Mouse (Mus musculus) CH12.LX (cell line): ENCODE measurements around the gene Dclk1. TPM values are rescaled to one million over a fixed set of nuclear protein-coding genes. Genes with fewer than 3 reads are reported as not detected.

Experiments used
- DNase-seq: peaks from one replicate; pipeline ENCODE4 v3.0.0-alpha.2; 2013; ENCODE audit errors: extremely low read depth
- H3K27ac ChIP-seq: 2 replicates; pipeline ENCODE4 v1.5.1; 2012; ENCODE audit warnings: low read depth, mild to moderate bottlenecking, control low read depth, moderate library complexity; ENCODE audit not compliant: insufficient read depth
- H3K27me3 ChIP-seq: replicated peaks from 2 replicates; pipeline ENCODE3; 2012; ENCODE audit warnings: inconsistent platforms
- H3K36me3 ChIP-seq, 2 experiments: replicated peaks in 1 of 2; 2 replicates each; pipeline versions ENCODE3 to v1.6.1; 2012; ENCODE audit warnings: inconsistent platforms in 1 of 2, low read length in 1 of 2, mild to moderate bottlenecking in 1 of 2, mixed read lengths in 1 of 2, moderate library complexity in 1 of 2; ENCODE audit not compliant: control insufficient read depth in 1 of 2, insufficient read depth in 1 of 2
- H3K4me1 ChIP-seq, 2 experiments: 2 replicates each; pipeline ENCODE4 v1.6.1; 2012; ENCODE audit warnings: inconsistent platforms in 1 of 2, moderate library complexity in 1 of 2; ENCODE audit not compliant: insufficient read depth in 2 of 2, control insufficient read depth in 1 of 2
- H3K4me2 ChIP-seq: 2 replicates; pipeline ENCODE4 v1.6.1; 2012; ENCODE audit warnings: low read depth, mild to moderate bottlenecking, control low read depth; ENCODE audit not compliant: poor library complexity, insufficient read depth, severe bottlenecking
- H3K4me3 ChIP-seq, 3 experiments: fragments of 150-350 bp in 1 of 3; sonication (generic) in 1 of 3; replicated peaks in 1 of 3; 2 replicates each; pipeline versions ENCODE3 to v1.5.1; 2011 to 2012; ENCODE audit warnings: low read depth in 2 of 3, low read length in 2 of 3, mild to moderate bottlenecking in 2 of 3, moderate library complexity in 2 of 3, control low read depth in 1 of 3, improper control_type of control experiment in 1 of 3, inconsistent platforms in 1 of 3, mixed read lengths in 1 of 3; ENCODE audit not compliant: poor library complexity in 1 of 3
- H3K79me2 ChIP-seq: replicated peaks from 2 replicates; pipeline ENCODE4 v1.6.1; 2012; ENCODE audit warnings: mild to moderate bottlenecking, moderate library complexity; ENCODE audit not compliant: control insufficient read depth, poor library complexity, insufficient read depth, severe bottlenecking; ENCODE audit errors: extremely low read depth
- H3K9ac ChIP-seq: 2 replicates; pipeline ENCODE4 v1.6.1; 2012; ENCODE audit warnings: low read depth, mild to moderate bottlenecking, control low read depth, moderate library complexity; ENCODE audit not compliant: insufficient read depth
- H3K9me3 ChIP-seq: replicated peaks from 2 replicates; pipeline ENCODE3; 2012; ENCODE audit warnings: low read length, inconsistent platforms, mixed read lengths
- ELF1 ChIP-seq: IDR thresholded peaks from 2 replicates; pipeline ENCODE4 v1.6.1; 2014; ENCODE audit warnings: low read depth, mild to moderate bottlenecking, inconsistent platforms, low read length, improper control_type of control experiment
- EP300 ChIP-seq: IDR thresholded peaks from 2 replicates; pipeline ENCODE4 v1.6.1; 2011; ENCODE audit warnings: low read length, improper control_type of control experiment
- ETS1 ChIP-seq: conservative IDR thresholded peaks from 2 replicates; pipeline ENCODE4 v1.6.1; 2012; ENCODE audit warnings: low read depth, mild to moderate bottlenecking, inconsistent platforms, low read length, improper control_type of control experiment, moderate library complexity
- HCFC1 ChIP-seq: IDR thresholded peaks from 2 replicates; pipeline ENCODE4 v1.6.1; 2012; ENCODE audit warnings: low read depth, mild to moderate bottlenecking, inconsistent platforms, low read length, improper control_type of control experiment
- MAFK ChIP-seq: IDR thresholded peaks from 2 replicates; pipeline ENCODE4 v1.6.1; 2011; ENCODE audit warnings: low read length, improper control_type of control experiment; ENCODE audit not compliant: insufficient replicate concordance
- MAX ChIP-seq: IDR thresholded peaks from 2 replicates; pipeline ENCODE4 v1.6.1; 2011; ENCODE audit warnings: low read length, improper control_type of control experiment
- PAX5 ChIP-seq: IDR thresholded peaks from 2 replicates; pipeline ENCODE4 v1.6.1; 2012; ENCODE audit warnings: low read length, inconsistent platforms, mixed read lengths
- RAD21 ChIP-seq: IDR thresholded peaks from 2 replicates; pipeline ENCODE4 v1.6.1; 2011; ENCODE audit warnings: low read depth, mild to moderate bottlenecking, low read length, improper control_type of control experiment, moderate library complexity
- SMC3 ChIP-seq: IDR thresholded peaks from 2 replicates; pipeline ENCODE4 v1.6.1; 2011; ENCODE audit warnings: low read depth, low read length, improper control_type of control experiment
- TBP ChIP-seq: conservative IDR thresholded peaks from 2 replicates; pipeline ENCODE4 v1.6.1; 2011; ENCODE audit warnings: low read depth, low read length, improper control_type of control experiment
- TCF12 ChIP-seq: IDR thresholded peaks from 2 replicates; pipeline ENCODE4 v1.6.1; 2014; ENCODE audit warnings: low read depth, mild to moderate bottlenecking, inconsistent platforms, low read length, improper control_type of control experiment
- UBTF ChIP-seq: IDR thresholded peaks from 2 replicates; pipeline ENCODE4 v1.6.1; 2012; ENCODE audit warnings: low read depth, mild to moderate bottlenecking, inconsistent platforms, low read length, improper control_type of control experiment, moderate library complexity
- USF1 ChIP-seq: IDR thresholded peaks from 2 replicates; pipeline ENCODE4 v1.6.1; 2014; ENCODE audit warnings: low read depth, mild to moderate bottlenecking, inconsistent platforms, low read length, improper control_type of control experiment
- USF2 ChIP-seq: conservative IDR thresholded peaks from 2 replicates; pipeline ENCODE4 v1.6.1; 2011; ENCODE audit warnings: low read depth, low read length, improper control_type of control experiment
- ZKSCAN1 ChIP-seq: IDR thresholded peaks from 2 replicates; pipeline ENCODE4 v1.6.1; 2012; ENCODE audit warnings: low read depth, inconsistent platforms, low read length, improper control_type of control experiment, borderline replicate concordance
- ZNF384 ChIP-seq: IDR thresholded peaks from 2 replicates; pipeline ENCODE4 v1.6.1; 2012; ENCODE audit warnings: low read depth, low read length, improper control_type of control experiment, inconsistent platforms
- dilution Hi-C: fragments of 300-500 bp; cut with MboI; formaldehyde crosslinking; loops from 2 replicates; pipeline ENCODE4 v1.14.3; 2020; ENCODE audit warnings: low sequenced_read_pairs; ENCODE audit not compliant: extremely low pct_unique_long_range_greater_than_20kb, extremely low pct_ligation_motif_present
- in situ Hi-C: fragments of 300-500 bp; cut with MboI; formaldehyde crosslinking; loops from 3 replicates; pipeline ENCODE4 v1.14.3; 2019; ENCODE audit warnings: low sequenced_read_pairs, low pct_ligation_motif_present, low pct_unique_long_range_greater_than_20kb, mixed read lengths
- polyA plus RNA-seq: library from polyadenylated mRNA; unstranded; fragments of >175 nt; gene quantifications from 2 replicates; pipeline ENCODE4 v1.2.1, GENCODE M21; 2012; ENCODE audit warnings: low read depth; ENCODE audit not compliant: insufficient read length
- total RNA-seq, 2 experiments: library from RNA; depleted of rRNA; stranded (reverse); fragments of 300-350 nt in 1 of 2; fragments of >200 nt in 1 of 2; gene quantifications; 2 replicates each; pipeline ENCODE4 v1.2.3; 2012 to 2014

The Dclk1 gene
- total and polyA plus RNA-seq, 3 experiments: not detected

GRCm38 (mm10) chr3:55521776-55522175, 279.6 kb downstream of the Dclk1 start:
- no peak for TF ChIP-seq TBP
- TF ChIP-seq ZNF384: no peak
- no peak for TF ChIP-seq ETS1
- TF ChIP-seq MAX: no peak
- TF ChIP-seq USF2: no peak
- no peak for TF ChIP-seq HCFC1
- Histone ChIP-seq H3K9me3 (peaks cover 65% of the 10 kb centered on the region), H3K4me2 (no peak overlapping the region), H3K4me3 (no peak overlapping the region), H3K36me3 (no peaks in the 10 kb centered on the region), H3K9ac (no peak overlapping the region), H3K27ac (no peak overlapping the region), H3K4me1 (no peaks in the 10 kb centered on the region), H3K27me3 (no peaks in the 10 kb centered on the region), H3K79me2 (no peaks in the 10 kb centered on the region)
- DNase-seq: no peak
- in situ Hi-C loops: no loop called here
- dilution Hi-C loops: no loop called here

- dilution Hi-C loops: no loop called here
- peaks cover 66% of the 10 kb centered on the region for H3K9me3 ChIP-seq
- H3K27me3 ChIP-seq: no peaks in the 10 kb centered on the region
- TF ChIP-seq RAD21: no peak
- TF ChIP-seq MAFK: no peak
- TF ChIP-seq USF2: no peak
- no peak for TF ChIP-seq TCF12
- TF ChIP-seq ZKSCAN1: no peak
- no peak for TF ChIP-seq EP300
- no peak for TF ChIP-seq PAX5
- TF ChIP-seq UBTF: no peak
- TF ChIP-seq USF1: no peak
- TF ChIP-seq SMC3: no peak
- TF ChIP-seq ELF1: no peak
- TF ChIP-seq, all 38 proteins: peak for 0
- Histone ChIP-seq H3K4me1 (no peaks in the 10 kb centered on the region), H3K27ac (no peak overlapping the region), H3K9ac (no peak overlapping the region), H3K4me2 (no peak overlapping the region), H3K4me3 (no peak overlapping the region), H3K36me3 (no peaks in the 10 kb centered on the region), H3K79me2 (no peaks in the 10 kb centered on the region)
- DNase-seq: no peak
- in situ Hi-C loops: no loop called here
Measured at GRCm38 (mm10) chr3:55523224-55523623, 281.1 kb downstream of the Dclk1 start.
